ENCODE assay signal across 11 mouse cellular contexts in genomic region chr15:67045329-67045728, GRCm38 (mm10).
DNase-seq lines count a peak whose midpoint lies in the region; ATAC-seq and TF ChIP-seq lines count a peak whose summit lies in the region.
"Had no signal": no experiment of that assay in that cellular context is flagged by ENCODE, and none has a peak within 500 bp of the region (broad histone marks: within the 10 kb centered on the region; RNA-seq: fewer than 3 reads in every experiment).

No protein-coding gene starts in this region.

- H3K9me3 ChIP-seq in liver, embryonic 15.5 days (replicated peaks) = no peaks in the 10 kb centered on the region
- H3K9me3 ChIP-seq in liver, embryonic 11.5 days (ENCODE audit: control insufficient read depth, low read length) = no peaks in the 10 kb centered on the region
- H3K9me3 ChIP-seq in intestine, postnatal 0 days (ENCODE audit: control insufficient read depth) = no peaks in the 10 kb centered on the region
- H3K9me3 ChIP-seq: forebrain, embryonic 15.5 days; heart, embryonic 15.5 days; midbrain, embryonic 12.5 days had no signal

- no peak for TF ChIP-seq CTCF in intestine, postnatal 0 days (IDR thresholded peaks at IDR 0.05; ENCODE audit: low read depth)

- peaks cover 25% of the 10 kb centered on the region for H3K4me1 ChIP-seq in liver, embryonic 15.5 days (replicated peaks)
- no peaks in the 10 kb centered on the region; the same call in none of the 2 replicates for H3K4me1 ChIP-seq in liver, embryonic 11.5 days (replicated peaks; ENCODE audit: control insufficient read depth, insufficient read depth, low read length)
- peaks cover 12% of the 10 kb centered on the region for H3K4me1 ChIP-seq in intestine, postnatal 0 days (replicated peaks; ENCODE audit: control insufficient read depth, insufficient read depth, low read length)
- H3K4me1 ChIP-seq: forebrain, embryonic 15.5 days had no signal

- no peak overlapping the region for H3K27ac ChIP-seq in liver, embryonic 15.5 days (replicated peaks)
- H3K27ac ChIP-seq in liver, embryonic 11.5 days (ENCODE audit: low read depth, low read length) = no peak overlapping the region
- peak overlapping the region; percentile 6; the same call in 1 of the 2 replicates for H3K27ac ChIP-seq in intestine, postnatal 0 days (ENCODE audit: low read depth, low read length)
- H3K27ac ChIP-seq: forebrain, embryonic 15.5 days; heart, embryonic 15.5 days; midbrain, embryonic 12.5 days had no signal

- no peak overlapping the region for H3K9ac ChIP-seq in liver, embryonic 15.5 days
- H3K9ac ChIP-seq in liver, embryonic 11.5 days (ENCODE audit: low read depth, low read length) = no peak overlapping the region
- no peak overlapping the region for H3K9ac ChIP-seq in intestine, postnatal 0 days (ENCODE audit: low read depth, low read length)
- H3K9ac ChIP-seq: forebrain, embryonic 15.5 days; heart, embryonic 15.5 days; midbrain, embryonic 12.5 days had no signal

- H3K36me3 ChIP-seq in liver, embryonic 15.5 days (replicated peaks) = no peaks in the 10 kb centered on the region
- H3K36me3 ChIP-seq in liver, embryonic 11.5 days (ENCODE audit: control insufficient read depth, insufficient read depth, low read length) = no peaks in the 10 kb centered on the region
- no peaks in the 10 kb centered on the region for H3K36me3 ChIP-seq in intestine, postnatal 0 days (ENCODE audit: control insufficient read depth, insufficient read depth)
- H3K36me3 ChIP-seq: forebrain, embryonic 15.5 days; heart, embryonic 15.5 days; midbrain, embryonic 12.5 days had no signal

- DNase-seq in embryo, embryonic 10 days (ENCODE audit: low spot score) = peak; percentile 25
- DNase-seq in embryo, embryonic 9.5 days (ENCODE audit: extremely low spot score) = no peak
- no peak for DNase-seq in liver, embryonic 11.5 days (ENCODE audit: low spot score)
- peak; percentile 63 for DNase-seq in thymus, postnatal 14 days
- no peak for DNase-seq in left cerebral cortex, postnatal 14 days (ENCODE audit: low spot score in 2 of 2)
- DNase-seq in Muller cell, postnatal 12 days (ENCODE audit: inconsistent ontology term) = no peak

- intact Hi-C loops in left cerebral cortex, postnatal 14 days (cut with DNase I) = no loop called here

- H3K4me3 ChIP-seq in liver, embryonic 15.5 days (replicated peaks) = no peak overlapping the region
- no peak overlapping the region for H3K4me3 ChIP-seq in liver, embryonic 11.5 days (ENCODE audit: low read depth, low read length)
- no peak overlapping the region for H3K4me3 ChIP-seq in intestine, postnatal 0 days (ENCODE audit: low read depth, low read length)
- H3K4me3 ChIP-seq: forebrain, embryonic 15.5 days; heart, embryonic 15.5 days; midbrain, embryonic 12.5 days had no signal

- H3K27me3 ChIP-seq in liver, embryonic 15.5 days = peaks cover 4% of the 10 kb centered on the region; the same call in 1 of the 2 replicates
- H3K27me3 ChIP-seq in liver, embryonic 11.5 days (replicated peaks; ENCODE audit: control insufficient read depth, insufficient read depth, low read length) = no peaks in the 10 kb centered on the region
- H3K27me3 ChIP-seq in intestine, postnatal 0 days (replicated peaks; ENCODE audit: control insufficient read depth, insufficient read depth, low read length) = no peaks in the 10 kb centered on the region
- H3K27me3 ChIP-seq: forebrain, embryonic 15.5 days; heart, embryonic 15.5 days; midbrain, embryonic 12.5 days had no signal

- ATAC-seq in liver, embryonic 15.5 days (ENCODE audit: insufficient read depth) = 0 out of 2 replicates have a peak, but pooled peaks have one; percentile 9
- ATAC-seq in liver, embryonic 11.5 days (replicated peaks; ENCODE audit: low FRiP score) = no peak; the same call in 1 of the 2 replicates
- ATAC-seq in intestine, postnatal 0 days = peak; percentile 51
- ATAC-seq: forebrain, embryonic 15.5 days had no signal

- H3K4me2 ChIP-seq in liver, embryonic 15.5 days = no peak overlapping the region
- H3K4me2 ChIP-seq in liver, embryonic 11.5 days = no peak overlapping the region
- H3K4me2 ChIP-seq in intestine, postnatal 0 days (replicated peaks; ENCODE audit: low read depth) = no peak overlapping the region; the same call in 1 of the 2 replicates
- H3K4me2 ChIP-seq: forebrain, embryonic 15.5 days; heart, embryonic 15.5 days; midbrain, embryonic 12.5 days had no signal

- 8% methylated on average over 3 of the region's 3 CpGs for WGBS in liver, embryonic 15.5 days (ENCODE audit: insufficient replicate concordance)
- 24% methylated on average over 3 of the region's 3 CpGs for WGBS in liver, embryonic 11.5 days
- 7% methylated on average over 3 of the region's 3 CpGs for WGBS in intestine, postnatal 0 days

Comparison
In these comparisons a context has a peak if more than half of its experiments do, and no peak if none do; other contexts are left out.
1. DNase-seq: peak in embryo, embryonic 10 days (single experiment) and thymus, postnatal 14 days (single experiment); none in embryo, embryonic 9.5 days (single experiment), liver, embryonic 11.5 days (single experiment), left cerebral cortex, postnatal 14 days (0 of 2) and Muller cell, postnatal 12 days (single experiment).